Mouse (Mus musculus) intestine, embryonic 14.5 days (tissue): ENCODE measurements around the gene Flot1. TPM values are rescaled to one million over a fixed set of nuclear protein-coding genes. Genes with fewer than 3 reads are reported as not detected.

ENCODE experiments used
- ATAC-seq: fragments of 200-750 bp; cut with Nextera tagmentation; replicated peaks from 2 replicates; pipeline ENCODE4 v1.8.0; 2017; ENCODE audit warnings: low read depth, moderate number of reproducible peaks, moderate TSS enrichment, moderate library complexity; ENCODE audit not compliant: low FRiP score, low TSS enrichment
- DNase-seq: peaks from one replicate; pipeline ENCODE4 v3.0.0-alpha.2; 2018; ENCODE audit warnings: low spot score
- H3K27ac ChIP-seq: fragments of 300-500 bp; sonication (generic); 2 replicates; pipeline ENCODE4 v1.5.1; 2014; ENCODE audit warnings: low read depth, mild to moderate bottlenecking, control low read depth
- H3K27me3 ChIP-seq: fragments of 300-500 bp; sonication (generic); replicated peaks from 2 replicates; pipeline ENCODE4 v1.6.1; 2014; ENCODE audit warnings: low read length, control low read depth; ENCODE audit not compliant: control insufficient read depth, insufficient read depth
- H3K36me3 ChIP-seq: fragments of 300-500 bp; sonication (generic); 2 replicates; pipeline ENCODE4 v1.6.1; 2014; ENCODE audit warnings: low read length, control low read depth; ENCODE audit not compliant: control insufficient read depth, insufficient read depth
- H3K4me1 ChIP-seq: fragments of 300-500 bp; sonication (generic); replicated peaks from 2 replicates; pipeline ENCODE4 v1.6.1; 2014; ENCODE audit warnings: low read length, control low read depth, mixed read lengths; ENCODE audit not compliant: control insufficient read depth, insufficient read depth
- H3K4me2 ChIP-seq: fragments of 300-500 bp; sonication (generic); 2 replicates; pipeline ENCODE4 v1.6.1; 2014; ENCODE audit warnings: low read length
- H3K4me3 ChIP-seq: fragments of 300-500 bp; sonication (generic); 2 replicates; pipeline ENCODE4 v1.5.1; 2014; ENCODE audit warnings: low read depth, low read length, control low read depth, mixed read lengths
- H3K9ac ChIP-seq: fragments of 300-500 bp; sonication (generic); 2 replicates; pipeline ENCODE4 v1.6.1; 2014; ENCODE audit warnings: mild to moderate bottlenecking, low read length
- H3K9me3 ChIP-seq: fragments of 300-500 bp; sonication (generic); 2 replicates; pipeline ENCODE4 v1.6.1; 2016; ENCODE audit warnings: low read length, control low read depth; ENCODE audit not compliant: control insufficient read depth
- WGBS: fragments of 180-500 bp; shearing (Covaris S2); extraction: QIAGEN DNeasy Blood & Tissue Kit; methylation state at CpG from one replicate; pipeline ENCODE4 v1.1.7; 2014; 5-methylcytosine and 5-hydroxymethylcytosine counted together
- polyA plus RNA-seq: library from polyadenylated mRNA; unstranded; fragments of >200 nt; fragmentation: Nextera tagmentation; extraction: Ambion mirVana; gene quantifications from 2 replicates; pipeline ENCODE4 v1.2.1, GENCODE M21; 2014

Flot1 gene
- polyA plus RNA-seq, 1 experiment from 2014 or later, result 42.5 TPM

DNA sequence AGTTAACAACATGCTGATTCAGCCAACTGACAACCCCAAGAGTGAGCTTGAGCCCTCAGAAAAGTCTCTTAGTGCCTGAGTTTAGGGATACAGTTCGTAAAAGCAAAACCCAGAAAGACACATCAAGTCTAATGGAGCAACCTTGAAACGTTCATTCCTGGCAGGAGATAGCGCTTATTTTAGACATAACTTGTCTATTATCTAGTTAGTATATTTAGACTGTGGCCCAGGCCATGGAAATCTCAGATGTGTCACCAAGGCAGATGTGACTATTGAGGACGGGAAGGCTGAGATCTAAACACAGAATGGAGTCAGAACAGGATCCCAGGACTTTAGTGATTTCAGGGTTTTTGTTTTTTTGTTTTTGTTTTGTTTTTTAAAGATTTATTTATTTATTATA is 37.9 kb upstream of the Flot1 start:
- H3K4me2 ChIP-seq, result no peak overlapping the region
- WGBS, result 83% methylated on average over 4 of the region's 4 CpGs
- no peaks in the 10 kb centered on the region for H3K36me3 ChIP-seq
- H3K27me3 ChIP-seq, result no peaks in the 10 kb centered on the region
- H3K9ac ChIP-seq, result no peak overlapping the region
- H3K4me1 ChIP-seq, result no peaks in the 10 kb centered on the region
- ATAC-seq, result no peak
- H3K4me3 ChIP-seq, result no peak overlapping the region
- DNase-seq, result no peak
- no peak overlapping the region for H3K27ac ChIP-seq
- H3K9me3 ChIP-seq, result no peaks in the 10 kb centered on the region

DNA sequence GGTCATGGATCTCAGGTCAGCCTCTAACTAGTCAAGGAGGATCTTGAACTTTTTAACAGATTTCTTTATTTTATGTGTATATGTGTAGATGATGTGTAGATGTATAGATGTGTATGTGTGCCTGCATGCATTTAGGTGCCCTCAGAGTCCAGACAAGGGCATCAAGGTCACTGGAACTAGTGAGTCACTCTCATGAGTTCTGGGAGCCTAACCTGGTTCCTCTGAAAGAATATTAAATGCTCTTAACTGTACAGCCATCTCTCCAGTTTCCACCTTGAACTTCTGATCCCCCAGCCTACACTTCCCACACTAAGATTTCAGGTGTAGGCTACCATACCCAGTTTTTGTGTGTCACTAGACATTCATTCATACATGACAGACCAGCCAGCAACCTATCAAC is 35.5 kb upstream of the Flot1 start:
- Histone ChIP-seq H3K4me1 (no peaks in the 10 kb centered on the region), H3K4me3 (no peak overlapping the region), H3K36me3 (no peaks in the 10 kb centered on the region), H3K9me3 (no peaks in the 10 kb centered on the region), H3K4me2 (no peak overlapping the region), H3K9ac (no peak overlapping the region), H3K27ac (no peak overlapping the region), H3K27me3 (no peaks in the 10 kb centered on the region)
- DNase-seq (no peak), ATAC-seq (no peak)

DNA sequence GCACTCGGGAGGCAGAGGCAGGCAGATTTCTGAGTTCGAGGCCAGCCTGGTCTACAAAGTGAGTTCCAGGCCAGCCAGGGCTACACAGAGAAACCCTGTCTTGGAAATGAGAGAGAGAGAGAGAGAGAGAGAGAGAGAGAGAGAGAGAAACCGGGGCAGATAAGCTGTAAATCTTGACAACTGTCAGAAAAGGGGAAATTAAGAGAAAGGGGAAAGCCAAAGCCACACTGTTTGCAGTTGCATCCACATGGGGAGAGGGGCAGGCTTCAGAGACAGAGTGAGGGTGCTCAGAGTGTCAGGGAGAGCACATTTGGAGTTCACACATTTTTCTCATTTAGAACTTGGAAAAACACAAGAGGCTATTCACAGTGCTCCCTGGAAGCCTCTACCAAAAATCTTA is 35.0 kb upstream of the Flot1 start:
- ATAC-seq (no peak), DNase-seq (no peak)
- 69% methylated on average over 3 of the region's 3 CpGs for WGBS
- H3K9me3 ChIP-seq, result no peaks in the 10 kb centered on the region
- H3K4me1 ChIP-seq, result no peaks in the 10 kb centered on the region
- no peak overlapping the region for H3K9ac ChIP-seq
- H3K36me3 ChIP-seq, result no peaks in the 10 kb centered on the region
- no peaks in the 10 kb centered on the region for H3K27me3 ChIP-seq
- no peak overlapping the region for H3K4me3 ChIP-seq
- no peak overlapping the region for H3K27ac ChIP-seq
- no peak overlapping the region for H3K4me2 ChIP-seq

DNA sequence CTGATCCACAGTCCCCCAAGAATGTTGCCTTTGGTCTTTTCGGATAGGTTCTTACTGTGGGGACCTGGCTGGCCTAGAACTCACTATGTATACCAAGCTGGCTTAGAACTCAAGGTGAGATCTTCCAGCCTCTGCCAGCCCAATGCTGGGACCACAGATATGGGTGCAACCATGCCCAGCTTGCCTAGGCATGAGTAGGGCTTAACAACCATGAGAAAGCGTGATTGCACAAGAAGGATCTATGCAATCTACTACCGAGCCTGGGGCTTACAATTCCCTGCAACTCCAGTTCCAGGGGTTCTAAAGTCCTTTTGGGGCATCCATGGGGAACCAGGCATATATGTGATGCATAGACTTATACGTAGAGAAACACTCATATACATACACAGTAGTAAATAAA is 32.1 kb upstream of the Flot1 start:
- 87% methylated on average over 4 of the region's 4 CpGs for WGBS
- no peaks in the 10 kb centered on the region for H3K4me1 ChIP-seq
- H3K4me3 ChIP-seq, result no peak overlapping the region
- no peak overlapping the region for H3K9ac ChIP-seq
- no peaks in the 10 kb centered on the region for H3K36me3 ChIP-seq
- H3K27ac ChIP-seq, result no peak overlapping the region
- no peak for DNase-seq
- no peaks in the 10 kb centered on the region for H3K9me3 ChIP-seq
- ATAC-seq, result no peak
- H3K4me2 ChIP-seq, result no peak overlapping the region
- no peaks in the 10 kb centered on the region for H3K27me3 ChIP-seq

DNA sequence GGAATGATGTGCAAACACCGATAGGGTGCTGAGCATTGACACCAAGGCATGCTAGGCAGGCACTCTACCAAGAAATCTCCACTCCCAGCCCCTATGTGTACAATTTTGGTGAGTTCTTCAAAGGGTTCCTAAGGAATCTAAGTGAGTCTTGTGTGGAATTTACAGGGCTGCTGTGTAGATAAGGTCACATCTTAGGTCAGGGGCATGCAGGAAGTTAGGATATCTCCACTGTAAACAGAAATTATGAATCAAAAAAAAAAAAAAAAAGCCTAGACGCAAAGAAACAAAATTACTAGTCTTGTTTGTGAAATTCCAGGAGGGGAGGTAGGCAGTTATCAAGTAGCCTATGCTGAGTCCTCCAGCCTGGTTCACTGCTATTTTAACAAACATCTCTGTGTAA is 30.2 kb upstream of the Flot1 start:
- ATAC-seq, result no peak
- no peaks in the 10 kb centered on the region for H3K4me1 ChIP-seq

DNA sequence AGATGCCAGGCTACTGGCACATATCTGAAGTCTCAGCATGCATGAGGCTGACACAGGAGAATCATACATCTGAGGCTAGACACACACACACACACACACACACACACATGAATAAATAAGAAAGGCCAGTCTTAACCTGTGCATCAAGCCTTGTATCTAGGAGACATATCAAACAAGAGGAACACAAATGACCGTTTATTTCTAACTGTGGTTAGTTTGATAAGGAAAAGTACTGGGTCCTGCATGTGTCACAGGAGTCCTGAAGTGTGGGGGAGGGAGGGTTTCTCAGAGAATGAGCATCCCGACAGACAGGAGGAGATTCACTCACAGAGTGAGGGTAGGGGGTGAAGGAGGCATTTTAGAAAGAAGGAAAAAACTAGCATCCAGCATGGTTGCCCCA is 27.9 kb upstream of the Flot1 start:
- DNase-seq (no peak), ATAC-seq (no peak)
- no peak overlapping the region for H3K4me2 ChIP-seq
- WGBS, result 38% methylated on average over 2 of the region's 2 CpGs
- H3K4me1 ChIP-seq, result no peaks in the 10 kb centered on the region
- no peaks in the 10 kb centered on the region for H3K36me3 ChIP-seq
- no peaks in the 10 kb centered on the region for H3K9me3 ChIP-seq
- H3K27ac ChIP-seq, result no peak overlapping the region
- no peak overlapping the region for H3K9ac ChIP-seq
- no peak overlapping the region for H3K4me3 ChIP-seq
- H3K27me3 ChIP-seq, result no peaks in the 10 kb centered on the region

More for the DNA sequence above, 30.2 kb upstream of the Flot1 start:
- H3K4me3 ChIP-seq, result no peak overlapping the region
- H3K36me3 ChIP-seq, result no peaks in the 10 kb centered on the region
- no peaks in the 10 kb centered on the region for H3K9me3 ChIP-seq
- no peak overlapping the region for H3K4me2 ChIP-seq
- no peak overlapping the region for H3K9ac ChIP-seq
- H3K27me3 ChIP-seq, result no peaks in the 10 kb centered on the region
- no peak for DNase-seq
- 78% methylated on average over 2 of the region's 2 CpGs for WGBS
- H3K27ac ChIP-seq, result no peak overlapping the region

DNA sequence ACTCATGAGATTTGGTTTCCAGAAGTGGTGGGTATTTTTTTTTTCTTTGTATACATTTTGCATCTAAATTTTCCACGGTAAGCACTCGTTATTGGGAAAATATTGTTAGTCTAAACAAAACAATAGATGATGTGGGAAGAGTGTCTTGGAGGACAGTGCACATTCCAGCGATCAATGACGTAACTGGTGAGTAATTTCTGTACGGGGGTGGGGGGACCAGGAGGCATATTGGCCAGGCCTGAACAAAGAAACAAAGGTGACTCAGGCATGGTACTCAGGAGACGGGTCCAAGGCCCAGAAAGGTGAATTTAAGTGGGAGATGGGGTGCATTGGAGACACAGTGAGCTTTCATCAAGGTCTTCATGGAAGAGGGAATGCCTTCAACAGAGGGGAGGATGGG is 27.4 kb upstream of the Flot1 start:
- Histone ChIP-seq H3K9ac (no peak overlapping the region), H3K9me3 (no peaks in the 10 kb centered on the region), H3K27me3 (no peaks in the 10 kb centered on the region), H3K36me3 (no peaks in the 10 kb centered on the region), H3K4me3 (no peak overlapping the region), H3K4me1 (no peaks in the 10 kb centered on the region), H3K4me2 (no peak overlapping the region), H3K27ac (no peak overlapping the region)
- 75% methylated on average over 6 of the region's 6 CpGs for WGBS
- no peak for ATAC-seq
- DNase-seq, result no peak

DNA sequence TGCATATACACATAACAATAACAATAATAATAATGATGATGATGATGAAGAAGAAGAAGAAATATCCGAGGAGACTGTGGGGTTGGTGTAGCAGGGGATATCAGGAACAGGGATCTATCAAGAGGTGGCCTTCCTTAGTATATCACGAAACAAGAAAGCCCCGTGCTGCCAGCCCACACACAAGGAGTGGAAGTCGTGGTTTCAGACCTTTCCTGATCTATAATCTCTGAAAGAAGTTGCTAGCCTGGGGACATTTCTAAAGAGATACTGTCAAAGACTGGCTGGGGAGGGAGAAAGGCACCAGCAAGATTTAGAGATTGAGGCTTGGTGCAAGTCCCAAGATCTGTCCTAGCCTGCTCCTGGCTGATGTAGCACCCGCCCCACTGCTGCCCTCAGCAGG is 26.2 kb upstream of the Flot1 start:
- H3K27me3 ChIP-seq, result no peaks in the 10 kb centered on the region
- H3K27ac ChIP-seq, result no peak overlapping the region
- no peaks in the 10 kb centered on the region for H3K4me1 ChIP-seq
- H3K4me3 ChIP-seq, result no peak overlapping the region
- no peak overlapping the region for H3K4me2 ChIP-seq
- no peaks in the 10 kb centered on the region for H3K36me3 ChIP-seq
- DNase-seq (no peak), ATAC-seq (no peak)
- no peak overlapping the region for H3K9ac ChIP-seq
- 67% methylated on average over 5 of the region's 5 CpGs for WGBS
- no peaks in the 10 kb centered on the region for H3K9me3 ChIP-seq

DNA sequence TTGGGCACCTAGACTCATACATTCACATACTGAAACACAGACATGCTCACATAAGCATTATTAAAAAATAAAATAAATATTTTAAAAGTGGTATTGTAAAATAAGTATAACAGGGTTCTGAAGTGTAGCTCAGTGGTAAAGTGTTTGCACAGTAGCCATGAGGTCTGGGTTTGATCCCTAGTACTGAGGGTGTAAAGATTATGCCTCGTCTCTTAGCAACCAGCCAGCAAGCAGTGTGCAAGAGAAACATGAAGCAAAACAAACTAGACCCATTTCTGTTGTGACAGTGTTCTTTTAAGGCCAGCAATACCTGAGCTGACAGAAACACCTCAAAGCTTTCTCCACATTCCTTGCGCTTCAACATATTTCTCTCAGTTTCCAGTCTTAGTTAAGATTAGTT is 22.1 kb upstream of the Flot1 start:
- Histone ChIP-seq H3K27me3 (no peaks in the 10 kb centered on the region), H3K9ac (no peak overlapping the region), H3K27ac (no peak overlapping the region), H3K4me1 (no peaks in the 10 kb centered on the region), H3K4me3 (no peak overlapping the region), H3K4me2 (no peak overlapping the region), H3K9me3 (no peaks in the 10 kb centered on the region), H3K36me3 (no peaks in the 10 kb centered on the region)
- WGBS, result 81% methylated on average over 2 of the region's 2 CpGs
- DNase-seq (no peak), ATAC-seq (no peak)
